Mouse (Mus musculus): Measurements from ENCODE around the gene Brip1. TPM values are rescaled to one million over a fixed set of nuclear protein-coding genes. Genes with fewer than 3 reads are reported as not detected.
A peak's percentile ranks its signal among the peaks of the same experiment; 100 is the strongest.
"Not testable (repeated sequence)": the region's sequence is repeated elsewhere in the genome, so short reads cannot be mapped to it uniquely, and the experiment has no call there.

Brip1 gene
- polyA plus RNA-seq, 1 experiment from 2014 or later: 8.9 TPM

- H3K9me3 ChIP-seq (replicated peaks): no peaks in the 10 kb centered on the region
- H3K36me3 ChIP-seq: peaks cover 56% of the 10 kb centered on the region
- H3K4me2 ChIP-seq: peak overlapping the region; percentile 89
- H3K27me3 ChIP-seq (replicated peaks): no peaks in the 10 kb centered on the region
- 58% methylated on average over 4 of the region's 4 CpGs for WGBS (ENCODE audit: insufficient replicate concordance)
- H3K4me3 ChIP-seq: peak overlapping the region; percentile 88
- H3K4me1 ChIP-seq: peaks cover 28% of the 10 kb centered on the region
- no peak for ATAC-seq
- H3K27ac ChIP-seq: no peak overlapping the region
- peak overlapping the region; percentile 88 for H3K9ac ChIP-seq
These were observed 1.3 kb downstream of the Brip1 start for GRCm38 (mm10) chr11:86199733-86200132.

- H3K36me3 ChIP-seq: peaks cover 17% of the 10 kb centered on the region
- not testable (repeated sequence) for H3K4me3 ChIP-seq; H3K9me3 ChIP-seq (replicated peaks); H3K27ac ChIP-seq; H3K9ac ChIP-seq; H3K4me1 ChIP-seq; ATAC-seq; H3K4me2 ChIP-seq; H3K27me3 ChIP-seq (replicated peaks)
- 90% methylated on average over 7 of the region's 7 CpGs for WGBS (ENCODE audit: insufficient replicate concordance)
These were observed 15.8 kb downstream of the Brip1 start for GRCm38 (mm10) chr11:86185224-86185623.

GRCm38 (mm10) chr11:86175833-86176232 lies 25.2 kb downstream of the Brip1 start:
- Histone ChIP-seq H3K9ac (no peak overlapping the region), H3K4me2 (no peak overlapping the region), H3K27me3 (replicated peaks) (no peaks in the 10 kb centered on the region), H3K36me3 (peaks cover 4% of the 10 kb centered on the region; the same call in 1 of the 2 replicates), H3K27ac (no peak overlapping the region), H3K9me3 (replicated peaks) (no peaks in the 10 kb centered on the region), H3K4me3 (no peak overlapping the region), H3K4me1 (peaks cover 4% of the 10 kb centered on the region)
- ATAC-seq: no peak
- WGBS (ENCODE audit: insufficient replicate concordance): 71% methylated on average over 3 of the region's 3 CpGs

- no peak overlapping the region for H3K4me2 ChIP-seq
- H3K27me3 ChIP-seq (replicated peaks): no peaks in the 10 kb centered on the region
- no peak overlapping the region for H3K9ac ChIP-seq
- no peak for ATAC-seq
- 49% methylated on average over 2 of the region's 2 CpGs for WGBS (ENCODE audit: insufficient replicate concordance)
- H3K4me1 ChIP-seq: peaks cover 10% of the 10 kb centered on the region
- H3K4me3 ChIP-seq: no peak overlapping the region
- no peaks in the 10 kb centered on the region for H3K9me3 ChIP-seq (replicated peaks)
- H3K36me3 ChIP-seq: peaks cover 4% of the 10 kb centered on the region; the same call in 1 of the 2 replicates
- no peak overlapping the region for H3K27ac ChIP-seq
These were observed 26.8 kb downstream of the Brip1 start for GRCm38 (mm10) chr11:86174173-86174572.

GRCm38 (mm10) chr11:86170743-86171142 lies 30.2 kb downstream of the Brip1 start:
- H3K4me1 ChIP-seq: peaks cover 10% of the 10 kb centered on the region
- H3K36me3 ChIP-seq: peaks cover 4% of the 10 kb centered on the region; the same call in 1 of the 2 replicates
- H3K4me3 ChIP-seq: no peak overlapping the region
- H3K27ac ChIP-seq: peak overlapping the region; percentile 1; the same call in 1 of the 2 replicates
- H3K4me2 ChIP-seq: no peak overlapping the region
- H3K9me3 ChIP-seq (replicated peaks): no peaks in the 10 kb centered on the region
- H3K9ac ChIP-seq: no peak overlapping the region
- no peak for ATAC-seq
- H3K27me3 ChIP-seq (replicated peaks): no peaks in the 10 kb centered on the region
- WGBS (ENCODE audit: insufficient replicate concordance): 73% methylated on average over 2 of the region's 2 CpGs

GRCm38 (mm10) chr11:86160251-86160650 lies 40.7 kb downstream of the Brip1 start:
- WGBS (ENCODE audit: insufficient replicate concordance): 67% methylated on average over 2 of the region's 2 CpGs

GRCm38 (mm10) chr11:86158950-86159349 lies 42.0 kb downstream of the Brip1 start:
- no peak overlapping the region for H3K4me2 ChIP-seq
- no peak for ATAC-seq
- H3K36me3 ChIP-seq: peaks cover 5% of the 10 kb centered on the region; the same call in 1 of the 2 replicates
- 73% methylated on average over 2 of the region's 2 CpGs for WGBS (ENCODE audit: insufficient replicate concordance)
- no peak overlapping the region for H3K9ac ChIP-seq
- H3K27ac ChIP-seq: no peak overlapping the region
- H3K27me3 ChIP-seq (replicated peaks): no peaks in the 10 kb centered on the region
- peaks cover 10% of the 10 kb centered on the region for H3K4me1 ChIP-seq
- no peaks in the 10 kb centered on the region for H3K9me3 ChIP-seq (replicated peaks)
- H3K4me3 ChIP-seq: no peak overlapping the region

More at GRCm38 (mm10) chr11:86160251-86160650, 40.7 kb downstream of the Brip1 start:
- Histone ChIP-seq H3K27ac (no peak overlapping the region), H3K4me2 (no peak overlapping the region), H3K9me3 (replicated peaks) (no peaks in the 10 kb centered on the region), H3K4me1 (peaks cover 7% of the 10 kb centered on the region), H3K36me3 (peaks cover 9% of the 10 kb centered on the region; the same call in 1 of the 2 replicates), H3K27me3 (replicated peaks) (no peaks in the 10 kb centered on the region), H3K9ac (no peak overlapping the region), H3K4me3 (no peak overlapping the region)
- no peak for ATAC-seq

GRCm38 (mm10) chr11:86155638-86156037 lies 45.4 kb downstream of the Brip1 start:
- H3K9ac ChIP-seq: no peak overlapping the region
- peaks cover 21% of the 10 kb centered on the region for H3K36me3 ChIP-seq
- H3K4me3 ChIP-seq: no peak overlapping the region
- peak overlapping the region; percentile 35 for H3K4me2 ChIP-seq
- peak; percentile 92 for ATAC-seq
- no peaks in the 10 kb centered on the region for H3K27me3 ChIP-seq (replicated peaks)
- H3K27ac ChIP-seq: peak overlapping the region; percentile 72
- WGBS (ENCODE audit: insufficient replicate concordance): 21% methylated on average over 5 of the region's 5 CpGs
- H3K4me1 ChIP-seq: peaks cover 10% of the 10 kb centered on the region
- no peaks in the 10 kb centered on the region for H3K9me3 ChIP-seq (replicated peaks)

- Histone ChIP-seq H3K9me3 (replicated peaks) (no peaks in the 10 kb centered on the region), H3K4me3 (no peak overlapping the region), H3K4me2 (no peak overlapping the region), H3K9ac (no peak overlapping the region), H3K4me1 (no peaks in the 10 kb centered on the region), H3K27me3 (replicated peaks) (no peaks in the 10 kb centered on the region), H3K27ac (no peak overlapping the region), H3K36me3 (peaks cover 8% of the 10 kb centered on the region; the same call in 1 of the 2 replicates)
- ATAC-seq: no peak
- WGBS (ENCODE audit: insufficient replicate concordance): 79% methylated on average over 3 of the region's 3 CpGs
These were observed 69.7 kb downstream of the Brip1 start for GRCm38 (mm10) chr11:86131324-86131723.

- 47% methylated on average over 7 of the region's 7 CpGs for WGBS (ENCODE audit: insufficient replicate concordance)
- ATAC-seq: peak; percentile 61; the same call in 1 of the 2 replicates
- Histone ChIP-seq H3K9me3 (replicated peaks) (no peaks in the 10 kb centered on the region), H3K4me1 (peaks cover 24% of the 10 kb centered on the region), H3K4me3 (no peak overlapping the region), H3K4me2 (no peak overlapping the region), H3K27me3 (replicated peaks) (no peaks in the 10 kb centered on the region), H3K9ac (no peak overlapping the region), H3K27ac (peak overlapping the region; percentile 2; the same call in 1 of the 2 replicates), H3K36me3 (no peaks in the 10 kb centered on the region)
These were observed 83.7 kb downstream of the Brip1 start for GRCm38 (mm10) chr11:86117078-86117869.

GRCm38 (mm10) chr11:86115955-86116354 lies 85.0 kb downstream of the Brip1 start:
- no peaks in the 10 kb centered on the region for H3K36me3 ChIP-seq
- H3K4me2 ChIP-seq: no peak overlapping the region
- H3K9me3 ChIP-seq (replicated peaks): no peaks in the 10 kb centered on the region
- H3K9ac ChIP-seq: no peak overlapping the region
- 74% methylated on average over 1 of the region's 1 CpGs for WGBS (ENCODE audit: insufficient replicate concordance)
- ATAC-seq: no peak; the same call in 1 of the 2 replicates
- H3K4me1 ChIP-seq: peaks cover 24% of the 10 kb centered on the region
- H3K4me3 ChIP-seq: no peak overlapping the region
- H3K27me3 ChIP-seq (replicated peaks): no peaks in the 10 kb centered on the region
- no peak overlapping the region for H3K27ac ChIP-seq

- no peak overlapping the region for H3K27ac ChIP-seq
- H3K4me3 ChIP-seq: no peak overlapping the region
- no peak overlapping the region for H3K9ac ChIP-seq
- H3K9me3 ChIP-seq (replicated peaks): no peaks in the 10 kb centered on the region
- peaks cover 24% of the 10 kb centered on the region for H3K36me3 ChIP-seq
- no peak overlapping the region for H3K4me2 ChIP-seq
- H3K4me1 ChIP-seq: no peaks in the 10 kb centered on the region
- no peak for ATAC-seq
- H3K27me3 ChIP-seq (replicated peaks): no peaks in the 10 kb centered on the region
- WGBS (ENCODE audit: insufficient replicate concordance): 73% methylated on average over 4 of the region's 4 CpGs
These were observed 93.7 kb downstream of the Brip1 start for GRCm38 (mm10) chr11:86107276-86107675.
